In genomic region chr4:108363355-108364110, GRCm38 (mm10) we compare ENCODE assay signal across 11 mouse cellular contexts. TPM values are rescaled to one million over a fixed set of nuclear protein-coding genes. Genes with fewer than 3 reads are reported as not detected.
DNase-seq lines count a peak whose midpoint lies in the region; ATAC-seq lines count a peak whose summit lies in the region.
"Had no signal": no experiment of that assay in that cellular context is flagged by ENCODE, and none has a peak within 500 bp of the region (broad histone marks: within the 10 kb centered on the region; RNA-seq: fewer than 3 reads in every experiment).

No protein-coding gene starts in this region.

- H3K4me1 ChIP-seq in hindbrain, embryonic 10.5 days (replicated peaks) = peaks cover 61% of the 10 kb centered on the region
- H3K4me1 ChIP-seq in hindbrain, embryonic 14.5 days (replicated peaks; ENCODE audit: control insufficient read depth, insufficient read depth, low read length) = peaks cover 49% of the 10 kb centered on the region
- H3K4me1 ChIP-seq in intestine, embryonic 16.5 days (ENCODE audit: control insufficient read depth, insufficient read depth, low read length) = peaks cover 31% of the 10 kb centered on the region

- no peak for ATAC-seq in hindbrain, embryonic 14.5 days (ENCODE audit: low FRiP score)
- ATAC-seq in intestine, embryonic 16.5 days = peak; percentile 39; the same call in 1 of the 2 replicates

- H3K27me3 ChIP-seq in hindbrain, embryonic 10.5 days (ENCODE audit: insufficient read depth, poor library complexity, severe bottlenecking) = no peaks in the 10 kb centered on the region
- no peaks in the 10 kb centered on the region for H3K27me3 ChIP-seq in hindbrain, embryonic 14.5 days (ENCODE audit: control insufficient read depth, insufficient read depth, low read length)
- no peaks in the 10 kb centered on the region for H3K27me3 ChIP-seq in intestine, embryonic 16.5 days (replicated peaks; ENCODE audit: control insufficient read depth, insufficient read depth, low read length)

- peak overlapping the region; percentile 35 for H3K4me3 ChIP-seq in hindbrain, embryonic 10.5 days
- H3K4me3 ChIP-seq in hindbrain, embryonic 14.5 days (replicated peaks; ENCODE audit: low read length) = no peak overlapping the region
- no peak overlapping the region for H3K4me3 ChIP-seq in intestine, embryonic 16.5 days (ENCODE audit: low read length)

- WGBS in hindbrain, embryonic 10.5 days = 5% methylated on average over 7 of the region's 7 CpGs
- 12% methylated on average over 7 of the region's 7 CpGs for WGBS in hindbrain, embryonic 14.5 days
- 16% methylated on average over 7 of the region's 7 CpGs for WGBS in intestine, embryonic 16.5 days

- DNase-seq in hindbrain, embryonic 10.5 days (ENCODE audit: low spot score) = peak; percentile 64
- DNase-seq in hindbrain, embryonic 14.5 days (ENCODE audit: low spot score) = no peak
- DNase-seq in embryo, embryonic 11 days = peak; percentile 83
- peak; percentile 64 for DNase-seq in neural tube, embryonic 10.5 days (ENCODE audit: extremely low spot score, low spot score)
- DNase-seq in right cerebral cortex, postnatal 14 days = no peak
- DNase-seq in gastrocnemius, postnatal 10 days = no peak
- DNase-seq in cerebellum, adult 18-20 months = no peak

- no peaks in the 10 kb centered on the region for H3K9me3 ChIP-seq in hindbrain, embryonic 10.5 days
- no peaks in the 10 kb centered on the region for H3K9me3 ChIP-seq in hindbrain, embryonic 14.5 days (ENCODE audit: control insufficient read depth, low read length)
- H3K9me3 ChIP-seq in intestine, embryonic 16.5 days (ENCODE audit: control insufficient read depth, low read length) = no peaks in the 10 kb centered on the region

- H3K9ac ChIP-seq in hindbrain, embryonic 14.5 days = no peak overlapping the region
- peak overlapping the region; percentile 6; the same call in 1 of the 2 replicates for H3K9ac ChIP-seq in intestine, embryonic 16.5 days (ENCODE audit: low read depth, low read length)

- H3K4me2 ChIP-seq in hindbrain, embryonic 14.5 days (replicated peaks) = no peak overlapping the region
- peak overlapping the region; percentile 47 for H3K4me2 ChIP-seq in intestine, embryonic 16.5 days (ENCODE audit: low read depth, low read length)

- no peaks in the 10 kb centered on the region for H3K36me3 ChIP-seq in hindbrain, embryonic 10.5 days
- no peaks in the 10 kb centered on the region for H3K36me3 ChIP-seq in hindbrain, embryonic 14.5 days (replicated peaks; ENCODE audit: control insufficient read depth, insufficient read depth)
- H3K36me3 ChIP-seq in intestine, embryonic 16.5 days (ENCODE audit: control insufficient read depth, insufficient read depth, low read length) = no peaks in the 10 kb centered on the region

- peak overlapping the region; percentile 95 for H3K27ac ChIP-seq in hindbrain, embryonic 10.5 days
- H3K27ac ChIP-seq in hindbrain, embryonic 14.5 days = no peak overlapping the region
- H3K27ac ChIP-seq in intestine, embryonic 16.5 days (ENCODE audit: low read length) = peak overlapping the region; percentile 91

RNA-seq across cellular contexts. Expression of gene Shisal2a, which starts 19.6 kb away (rescaled TPM):
- 1.1 and 2.4 TPM in 2 replicates for polyA plus RNA-seq in hindbrain, embryonic 10.5 days (2016; fragmentation: Nextera tagmentation; extraction: Ambion mirVana)
- 5.5 and 7.6 TPM in 2 replicates for polyA plus RNA-seq in hindbrain, embryonic 14.5 days (2014; fragmentation: Nextera tagmentation; extraction: Ambion mirVana)
- 0.72 and 0.99 TPM in 2 replicates for polyA plus RNA-seq in intestine, embryonic 16.5 days (2015; fragmentation: Nextera tagmentation; extraction: Ambion mirVana)
- total RNA-seq in gastrocnemius, postnatal 10 days (2021) = not detected
- total RNA-seq: common myeloid progenitor, adult 5-6 weeks; left cerebral cortex, postnatal 4 days had no signal
- polyA plus RNA-seq: small intestine, adult 2 months had no signal

RNA-seq across cellular contexts. Expression of gene Coa7, which starts 35.6 kb away (rescaled TPM):
- 65.2 and 68.6 TPM in 2 replicates for polyA plus RNA-seq in hindbrain, embryonic 10.5 days (2016; fragmentation: Nextera tagmentation; extraction: Ambion mirVana)
- polyA plus RNA-seq in hindbrain, embryonic 14.5 days (2014; fragmentation: Nextera tagmentation; extraction: Ambion mirVana) = 43.8 and 47.9 TPM in 2 replicates
- polyA plus RNA-seq in intestine, embryonic 16.5 days (2015; fragmentation: Nextera tagmentation; extraction: Ambion mirVana) = 67.0 and 68.5 TPM in 2 replicates
- 10 to 100 TPM; 21.7 to 24.4 TPM for total RNA-seq in gastrocnemius, postnatal 10 days (2021)

RNA-seq across cellular contexts. Expression of gene Gpx7, which starts 43.2 kb away (rescaled TPM):
- 45.9 and 56.0 TPM in 2 replicates for polyA plus RNA-seq in hindbrain, embryonic 10.5 days (2016; fragmentation: Nextera tagmentation; extraction: Ambion mirVana)
- polyA plus RNA-seq in hindbrain, embryonic 14.5 days (2014; fragmentation: Nextera tagmentation; extraction: Ambion mirVana) = 32.6 and 34.9 TPM in 2 replicates
- polyA plus RNA-seq in intestine, embryonic 16.5 days (2015; fragmentation: Nextera tagmentation; extraction: Ambion mirVana) = 33.0 and 34.9 TPM in 2 replicates
- 10 to 100 TPM; 20.7 to 29.0 TPM for total RNA-seq in gastrocnemius, postnatal 10 days (2021)

Comparison
In these comparisons a context has a peak if more than half of its experiments do, and no peak if none do; other contexts are left out.
1. DNase-seq: peak in hindbrain, embryonic 10.5 days (single experiment), embryo, embryonic 11 days (single experiment) and neural tube, embryonic 10.5 days (single experiment); none in hindbrain, embryonic 14.5 days (single experiment), right cerebral cortex, postnatal 14 days (single experiment), gastrocnemius, postnatal 10 days (single experiment) and cerebellum, adult 18-20 months (0 of 2).